27 mouse cellular contexts compared by ENCODE assay signal in the genomic region with DNA sequence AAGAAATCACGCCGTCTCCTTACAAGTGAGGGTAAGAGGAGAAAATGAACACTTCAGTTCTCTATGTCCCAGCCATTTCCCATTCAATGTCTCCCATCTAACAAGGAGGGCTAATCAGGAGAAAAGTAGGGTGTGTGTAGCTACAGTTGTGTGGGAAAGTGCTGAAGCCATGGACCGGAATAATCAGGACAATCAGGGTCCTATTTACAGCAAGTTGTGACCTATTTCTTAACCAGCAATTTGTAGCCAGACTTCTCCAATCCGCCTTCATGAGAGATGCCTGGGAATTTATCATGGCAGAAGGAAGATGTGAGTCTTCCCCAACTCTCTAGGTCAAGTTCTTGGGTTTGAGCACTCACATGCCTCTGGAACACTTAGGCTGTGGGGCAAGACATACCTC.
"Had no signal": no experiment of that assay in that cellular context is flagged by ENCODE, and none has a peak within 500 bp of the region (broad histone marks: within the 10 kb centered on the region; RNA-seq: fewer than 3 reads in every experiment).

No protein-coding gene starts in this region.

- DNase-seq: cerebellum, adult 8-10 months; cerebellum, adult 9-10 months; cerebellum, adult 9-11 months; cerebellum, postnatal 10 days; cerebellum, postnatal 14 days; cerebellum, postnatal 25 days; cerebellum, postnatal 36 days; embryo, embryonic 11 days; forebrain, postnatal 0 days; gastrocnemius, adult 2 months; gastrocnemius, postnatal 10 days; gastrocnemius, postnatal 14 days; gastrocnemius, postnatal 25 days; gastrocnemius, postnatal 36 days; heart, adult 18-20 months; heart, adult 2 months had no signal

- H3K27ac ChIP-seq: embryonic facial prominence, embryonic 10.5 days; embryonic facial prominence, embryonic 12.5 days; embryonic facial prominence, embryonic 13.5 days; embryonic facial prominence, embryonic 15.5 days; forebrain, embryonic 10.5 days; forebrain, embryonic 12.5 days; forebrain, embryonic 13.5 days; forebrain, embryonic 15.5 days; gastrocnemius, adult 2 months; heart, adult 2 months; heart, embryonic 10.5 days had no signal

- H3K4me1 ChIP-seq: embryonic facial prominence, embryonic 10.5 days; embryonic facial prominence, embryonic 12.5 days; embryonic facial prominence, embryonic 13.5 days; embryonic facial prominence, embryonic 15.5 days; heart, embryonic 10.5 days had no signal

- H3K4me3 ChIP-seq: embryonic facial prominence, embryonic 10.5 days; embryonic facial prominence, embryonic 12.5 days; embryonic facial prominence, embryonic 13.5 days; embryonic facial prominence, embryonic 15.5 days; erythroblast, embryonic 14.5 days; forebrain, embryonic 10.5 days; forebrain, embryonic 12.5 days; forebrain, embryonic 13.5 days; forebrain, embryonic 15.5 days; gastrocnemius, adult 2 months; heart, adult 2 months; heart, embryonic 10.5 days had no signal

- H3K9ac ChIP-seq: embryonic facial prominence, embryonic 12.5 days; embryonic facial prominence, embryonic 13.5 days; embryonic facial prominence, embryonic 15.5 days; forebrain, embryonic 12.5 days; forebrain, embryonic 13.5 days; forebrain, embryonic 15.5 days; forebrain, postnatal 0 days had no signal

- H3K27me3 ChIP-seq: embryonic facial prominence, embryonic 12.5 days; embryonic facial prominence, embryonic 13.5 days; embryonic facial prominence, embryonic 15.5 days had no signal

- H3K9me3 ChIP-seq: embryonic facial prominence, embryonic 10.5 days; embryonic facial prominence, embryonic 12.5 days; embryonic facial prominence, embryonic 13.5 days; embryonic facial prominence, embryonic 15.5 days; forebrain, embryonic 10.5 days; forebrain, embryonic 12.5 days; forebrain, embryonic 13.5 days; forebrain, embryonic 15.5 days; heart, embryonic 10.5 days had no signal

- H3K36me3 ChIP-seq: embryonic facial prominence, embryonic 10.5 days; embryonic facial prominence, embryonic 12.5 days; embryonic facial prominence, embryonic 13.5 days; embryonic facial prominence, embryonic 15.5 days; forebrain, embryonic 10.5 days; forebrain, embryonic 12.5 days; forebrain, embryonic 15.5 days; heart, embryonic 10.5 days had no signal

- ATAC-seq: forebrain, embryonic 13.5 days; forebrain, embryonic 14.5 days; forebrain, embryonic 15.5 days; forebrain, postnatal 0 days had no signal

- H3K4me2 ChIP-seq: embryonic facial prominence, embryonic 12.5 days; embryonic facial prominence, embryonic 13.5 days; embryonic facial prominence, embryonic 15.5 days; forebrain, embryonic 12.5 days; forebrain, embryonic 13.5 days; forebrain, embryonic 15.5 days had no signal
